Mouse (Mus musculus) limb, embryonic 10.5 days (tissue): Measurements from ENCODE around the gene Bmpr1a. TPM values are rescaled to one million over a fixed set of nuclear protein-coding genes. Genes with fewer than 3 reads are reported as not detected.

Experiments used
- DNase-seq: peaks from one replicate; pipeline ENCODE4 v3.0.0-alpha.2; 2017; ENCODE audit warnings: low spot score
- H3K27ac ChIP-seq: fragments of 300-500 bp; sonication (generic); 2 replicates; pipeline ENCODE4 v1.5.1; 2016; ENCODE audit warnings: mild to moderate bottlenecking
- H3K27me3 ChIP-seq: fragments of 300-500 bp; sonication (generic); 2 replicates; pipeline ENCODE4 v1.6.1; 2016; ENCODE audit warnings: low read depth, mild to moderate bottlenecking; ENCODE audit not compliant: poor library complexity, severe bottlenecking
- H3K36me3 ChIP-seq: fragments of 300-500 bp; sonication (generic); 2 replicates; pipeline ENCODE4 v1.6.1; 2016; ENCODE audit warnings: mild to moderate bottlenecking, moderate library complexity
- H3K4me1 ChIP-seq: fragments of 300-500 bp; sonication (generic); 2 replicates; pipeline ENCODE4 v1.6.1; 2016
- H3K4me3 ChIP-seq: fragments of 300-500 bp; sonication (generic); 2 replicates; pipeline ENCODE4 v1.5.1; 2016; ENCODE audit warnings: mild to moderate bottlenecking, moderate library complexity
- H3K9me3 ChIP-seq: fragments of 300-500 bp; sonication (generic); replicated peaks from 2 replicates; pipeline ENCODE4 v1.6.1; 2016; ENCODE audit warnings: mild to moderate bottlenecking
- WGBS: fragments of 180-500 bp; shearing (Covaris S2); methylation state at CpG from one replicate; pipeline ENCODE4 v1.1.7; 2016; 5-methylcytosine and 5-hydroxymethylcytosine counted together
- polyA plus RNA-seq: library from polyadenylated mRNA; unstranded; fragments of >200 nt; fragmentation: Nextera tagmentation; extraction: Ambion mirVana; gene quantifications from 2 replicates; pipeline ENCODE4 v1.2.1, GENCODE M21; 2016

Gene Bmpr1a
- polyA plus RNA-seq, 1 experiment from 2014 or later: 58.5 TPM

GRCm38 (mm10) chr14:34400021-34400420 lies 103.1 kb downstream of the Bmpr1a start:
- Histone ChIP-seq H3K4me3 (no peak overlapping the region), H3K27ac (no peak overlapping the region), H3K36me3 (peaks cover 70% of the 10 kb centered on the region), H3K4me1 (no peaks in the 10 kb centered on the region), H3K9me3 (no peaks in the 10 kb centered on the region), H3K27me3 (no peaks in the 10 kb centered on the region)
- DNase-seq: no peak
- WGBS: 90% methylated on average over 3 of the region's 3 CpGs

- DNase-seq: no peak
- Histone ChIP-seq H3K36me3 (peaks cover 63% of the 10 kb centered on the region), H3K9me3 (no peaks in the 10 kb centered on the region), H3K4me1 (no peaks in the 10 kb centered on the region), H3K27me3 (no peaks in the 10 kb centered on the region), H3K4me3 (no peak overlapping the region), H3K27ac (no peak overlapping the region)
- 98% methylated on average over 6 of the region's 6 CpGs for WGBS
Measured at GRCm38 (mm10) chr14:34399301-34399700, 103.8 kb downstream of the Bmpr1a start.

- H3K9me3 ChIP-seq: no peaks in the 10 kb centered on the region
- no peak for DNase-seq
- no peaks in the 10 kb centered on the region for H3K27me3 ChIP-seq
- H3K27ac ChIP-seq: no peak overlapping the region
- peaks cover 59% of the 10 kb centered on the region for H3K36me3 ChIP-seq
- 91% methylated on average over 21 of the region's 21 CpGs for WGBS
- no peaks in the 10 kb centered on the region for H3K4me1 ChIP-seq
- H3K4me3 ChIP-seq: no peak overlapping the region
Measured at GRCm38 (mm10) chr14:34398901-34399300, 104.2 kb downstream of the Bmpr1a start.

GRCm38 (mm10) chr14:34397871-34398270 lies 105.3 kb downstream of the Bmpr1a start:
- WGBS: 96% methylated on average over 5 of the region's 5 CpGs
- Histone ChIP-seq H3K27me3 (no peaks in the 10 kb centered on the region), H3K9me3 (no peaks in the 10 kb centered on the region), H3K4me1 (no peaks in the 10 kb centered on the region), H3K36me3 (peaks cover 50% of the 10 kb centered on the region), H3K4me3 (no peak overlapping the region), H3K27ac (no peak overlapping the region)
- no peak for DNase-seq

- Histone ChIP-seq H3K4me3 (no peak overlapping the region), H3K9me3 (no peaks in the 10 kb centered on the region), H3K27me3 (no peaks in the 10 kb centered on the region), H3K4me1 (no peaks in the 10 kb centered on the region), H3K27ac (no peak overlapping the region), H3K36me3 (peaks cover 10% of the 10 kb centered on the region)
- no peak for DNase-seq
- WGBS: 84% methylated on average over 4 of the region's 4 CpGs
Measured at GRCm38 (mm10) chr14:34393295-34393694, 109.8 kb downstream of the Bmpr1a start.

GRCm38 (mm10) chr14:34382921-34383704 lies 120.0 kb downstream of the Bmpr1a start:
- WGBS: 92% methylated on average over 9 of the region's 9 CpGs
- Histone ChIP-seq H3K27me3 (no peaks in the 10 kb centered on the region), H3K36me3 (no peaks in the 10 kb centered on the region), H3K27ac (no peak overlapping the region), H3K9me3 (no peaks in the 10 kb centered on the region), H3K4me1 (peaks cover 12% of the 10 kb centered on the region), H3K4me3 (no peak overlapping the region)
- DNase-seq: no peak

- Histone ChIP-seq H3K27me3 (no peaks in the 10 kb centered on the region), H3K4me1 (peaks cover 52% of the 10 kb centered on the region), H3K9me3 (no peaks in the 10 kb centered on the region), H3K27ac (peak overlapping the region; percentile 85), H3K36me3 (no peaks in the 10 kb centered on the region), H3K4me3 (peak overlapping the region; percentile 15)
- 48% methylated on average over 11 of the region's 11 CpGs for WGBS
- peak; percentile 66 for DNase-seq
Measured at GRCm38 (mm10) chr14:34378560-34379331, 124.4 kb downstream of the Bmpr1a start.

- Histone ChIP-seq H3K4me1 (peaks cover 54% of the 10 kb centered on the region), H3K4me3 (0 out of 2 replicates have a peak overlapping the region, but pooled peaks have one; percentile 21), H3K9me3 (no peaks in the 10 kb centered on the region), H3K27ac (peak overlapping the region; percentile 85), H3K27me3 (no peaks in the 10 kb centered on the region), H3K36me3 (no peaks in the 10 kb centered on the region)
- no peak for DNase-seq
- 85% methylated on average over 4 of the region's 4 CpGs for WGBS
Measured at GRCm38 (mm10) chr14:34377121-34377520, 126.0 kb downstream of the Bmpr1a start.

GRCm38 (mm10) chr14:34375941-34376340 lies 127.2 kb downstream of the Bmpr1a start:
- no peak for DNase-seq
- 74% methylated on average over 5 of the region's 5 CpGs for WGBS
- Histone ChIP-seq H3K4me1 (peaks cover 54% of the 10 kb centered on the region), H3K27ac (peak overlapping the region; percentile 85), H3K4me3 (peak overlapping the region; percentile 21), H3K9me3 (no peaks in the 10 kb centered on the region), H3K36me3 (no peaks in the 10 kb centered on the region), H3K27me3 (no peaks in the 10 kb centered on the region)

- Histone ChIP-seq H3K27me3 (no peaks in the 10 kb centered on the region), H3K27ac (peak within 1 kb of the TSS; percentile 85), H3K4me3 (peak within 1 kb of the TSS; percentile 21), H3K4me1 (peaks cover 54% of the 10 kb centered on the region), H3K36me3 (no peaks in the 10 kb centered on the region), H3K9me3 (no peaks in the 10 kb centered on the region)
- 81% methylated on average over 13 of the region's 13 CpGs for WGBS
- no peak for DNase-seq
Measured at GRCm38 (mm10) chr14:34375415-34375904, 127.7 kb downstream of the Bmpr1a start, which contains the start of gene Mmrn2. Gene Mmrn2 (plus strand): TSS chr14:34375465.

GRCm38 (mm10) chr14:34374577-34374976 lies 128.6 kb downstream of the Bmpr1a start, which contains the start of gene Sncg:
Gene Sncg (minus strand): TSS chr14:34374789.
- WGBS: 57% methylated on average over 10 of the region's 10 CpGs
- peak within 1 kb of the TSS; percentile 21 for H3K4me3 ChIP-seq
- no peaks in the 10 kb centered on the region for H3K9me3 ChIP-seq
- no peaks in the 10 kb centered on the region for H3K36me3 ChIP-seq
- H3K4me1 ChIP-seq: peaks cover 54% of the 10 kb centered on the region
- no peaks in the 10 kb centered on the region for H3K27me3 ChIP-seq
- peak within 1 kb of the TSS; percentile 85 for H3K27ac ChIP-seq
- peak; percentile 43 for DNase-seq

GRCm38 (mm10) chr14:34373581-34373980 lies 129.6 kb downstream of the Bmpr1a start:
- peaks cover 47% of the 10 kb centered on the region for H3K4me1 ChIP-seq
- no peak overlapping the region for H3K4me3 ChIP-seq
- no peaks in the 10 kb centered on the region for H3K36me3 ChIP-seq
- WGBS: 80% methylated on average over 6 of the region's 6 CpGs
- no peak overlapping the region for H3K27ac ChIP-seq
- H3K9me3 ChIP-seq: no peaks in the 10 kb centered on the region
- DNase-seq: no peak
- H3K27me3 ChIP-seq: no peaks in the 10 kb centered on the region

GRCm38 (mm10) chr14:34372646-34373045 lies 130.5 kb downstream of the Bmpr1a start:
- H3K9me3 ChIP-seq: no peaks in the 10 kb centered on the region
- no peaks in the 10 kb centered on the region for H3K27me3 ChIP-seq
- H3K27ac ChIP-seq: no peak overlapping the region
- peak; percentile 44 for DNase-seq
- no peaks in the 10 kb centered on the region for H3K36me3 ChIP-seq
- WGBS: 85% methylated on average over 6 of the region's 6 CpGs
- peaks cover 38% of the 10 kb centered on the region for H3K4me1 ChIP-seq
- H3K4me3 ChIP-seq: no peak overlapping the region
